Mouse (Mus musculus) heart, embryonic 14.5 days (tissue): ENCODE data around the gene Rai14. TPM values are rescaled to one million over a fixed set of nuclear protein-coding genes. Genes with fewer than 3 reads are reported as not detected.

Experiments
- ATAC-seq: fragments of 200-750 bp; cut with Nextera tagmentation; 2 replicates; pipeline ENCODE4 v1.8.0; 2017; ENCODE audit warnings: low read depth, moderate TSS enrichment; ENCODE audit not compliant: insufficient number of reproducible peaks, insufficient read depth, low FRiP score
- H3K27ac ChIP-seq, 2 experiments: fragments of 200-500 bp in 1 of 2; fragments of 300-500 bp in 1 of 2; sonication (generic) in 1 of 2; replicated peaks in 1 of 2; 2 replicates each; pipeline ENCODE4 v1.5.1; 2012 to 2014; ENCODE audit warnings: low read depth in 2 of 2, low read length in 2 of 2, control low read depth in 1 of 2, mild to moderate bottlenecking in 1 of 2, mixed read lengths in 1 of 2; ENCODE audit not compliant: control insufficient read depth in 1 of 2, insufficient read depth in 1 of 2
- H3K27me3 ChIP-seq: fragments of 300-500 bp; sonication (generic); 2 replicates; pipeline ENCODE4 v1.6.1; 2014; ENCODE audit warnings: mild to moderate bottlenecking, low read length, control low read depth; ENCODE audit not compliant: control insufficient read depth, insufficient read depth
- H3K36me3 ChIP-seq: fragments of 300-500 bp; sonication (generic); 2 replicates; pipeline ENCODE4 v1.6.1; 2014; ENCODE audit warnings: mild to moderate bottlenecking, control low read depth, low read length, mixed read lengths; ENCODE audit not compliant: control insufficient read depth, insufficient read depth
- H3K4me1 ChIP-seq, 2 experiments: fragments of 200-500 bp in 1 of 2; fragments of 300-500 bp in 1 of 2; sonication (generic) in 1 of 2; 2 replicates each; pipeline ENCODE4 v1.6.1; 2012 to 2014; ENCODE audit warnings: low read length in 2 of 2, control low read depth in 1 of 2, mixed read lengths in 1 of 2; ENCODE audit not compliant: control insufficient read depth in 2 of 2, insufficient read depth in 2 of 2
- H3K4me2 ChIP-seq: fragments of 300-500 bp; sonication (generic); 2 replicates; pipeline ENCODE4 v1.6.1; 2014; ENCODE audit warnings: mild to moderate bottlenecking, low read length
- H3K4me3 ChIP-seq, 2 experiments: fragments of 200-500 bp in 1 of 2; fragments of 300-500 bp in 1 of 2; sonication (generic) in 1 of 2; 2 replicates each; pipeline ENCODE4 v1.5.1; 2012 to 2014; ENCODE audit warnings: low read length in 2 of 2, mild to moderate bottlenecking in 2 of 2, control low read depth in 1 of 2, low read depth in 1 of 2, moderate library complexity in 1 of 2; ENCODE audit not compliant: control insufficient read depth in 1 of 2, insufficient read depth in 1 of 2
- H3K9ac ChIP-seq: fragments of 300-500 bp; sonication (generic); 2 replicates; pipeline ENCODE4 v1.6.1; 2014; ENCODE audit warnings: mild to moderate bottlenecking, low read length
- H3K9me3 ChIP-seq: fragments of 300-500 bp; sonication (generic); 2 replicates; pipeline ENCODE4 v1.6.1; 2016; ENCODE audit warnings: low read length, control low read depth; ENCODE audit not compliant: control insufficient read depth
- WGBS: fragments of 180-500 bp; shearing (Covaris S2); extraction: QIAGEN DNeasy Blood & Tissue Kit; methylation state at CpG from one replicate; pipeline ENCODE4 v1.1.7; 2014; 5-methylcytosine and 5-hydroxymethylcytosine counted together
- polyA plus RNA-seq: library from polyadenylated mRNA; unstranded; fragments of >200 nt; fragmentation: Nextera tagmentation; extraction: Ambion mirVana; gene quantifications from 2 replicates; pipeline ENCODE4 v1.2.1, GENCODE M21; 2014

The Rai14 gene
- polyA plus RNA-seq, 1 experiment from 2014 or later = 12.9 TPM

GRCm38 (mm10) chr15:10619678-10620077, 94.7 kb downstream of the Rai14 start:
- Histone ChIP-seq H3K27me3 (no peaks in the 10 kb centered on the region), H3K36me3 (no peaks in the 10 kb centered on the region), H3K4me1 (0 out of 4 replicates have a peak, but pooled peaks cover 0 to 2% of the 10 kb centered on the region in 2 experiments), H3K9me3 (peaks cover 8% of the 10 kb centered on the region), H3K9ac (no peak overlapping the region), H3K4me3 (no peak overlapping the region), H3K4me2 (no peak overlapping the region), H3K27ac (no peak overlapping the region)
- WGBS = 95% methylated on average over 3 of the region's 3 CpGs
- no peak for ATAC-seq

GRCm38 (mm10) chr15:10618276-10618675, 96.1 kb downstream of the Rai14 start:
- 77% methylated on average over 2 of the region's 2 CpGs for WGBS
- H3K4me2 ChIP-seq = no peak overlapping the region
- 0 out of 4 replicates have a peak, but pooled peaks cover 0 to 2% of the 10 kb centered on the region in 2 experiments for H3K4me1 ChIP-seq
- no peak overlapping the region for H3K9ac ChIP-seq
- no peaks in the 10 kb centered on the region for H3K27me3 ChIP-seq
- H3K27ac ChIP-seq = no peak overlapping the region
- H3K4me3 ChIP-seq = no peak overlapping the region
- H3K36me3 ChIP-seq = no peaks in the 10 kb centered on the region
- peaks cover 8% of the 10 kb centered on the region for H3K9me3 ChIP-seq
- ATAC-seq = no peak

DNA sequence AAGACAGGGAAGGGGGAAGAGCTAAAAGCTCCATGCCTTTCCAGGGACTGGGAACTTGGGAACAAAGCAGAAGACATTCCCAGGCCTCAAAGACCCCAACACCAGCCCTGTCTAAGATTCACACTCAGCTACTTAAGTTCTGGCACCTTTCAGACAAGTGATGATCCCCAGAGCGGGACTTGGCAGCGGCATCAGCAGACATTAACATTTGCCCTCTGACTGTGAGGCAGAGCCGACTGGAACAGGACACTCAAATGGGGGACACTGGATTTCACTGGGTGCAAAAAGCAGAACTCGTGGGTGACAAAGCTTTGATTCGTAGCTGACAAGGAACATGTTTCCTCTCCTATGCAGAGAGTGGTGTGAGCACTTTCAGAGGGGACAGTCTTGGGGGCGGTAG, 98.4 kb downstream of the Rai14 start:
- Histone ChIP-seq H3K27ac (no peak overlapping the region), H3K36me3 (no peaks in the 10 kb centered on the region), H3K4me2 (no peak overlapping the region), H3K9ac (no peak overlapping the region), H3K27me3 (no peaks in the 10 kb centered on the region), H3K9me3 (peaks cover 8% of the 10 kb centered on the region), H3K4me1 (0 out of 4 replicates have a peak, but pooled peaks cover 0 to 2% of the 10 kb centered on the region in 2 experiments), H3K4me3 (no peak overlapping the region)
- no peak for ATAC-seq
- WGBS = 64% methylated on average over 6 of the region's 6 CpGs

DNA sequence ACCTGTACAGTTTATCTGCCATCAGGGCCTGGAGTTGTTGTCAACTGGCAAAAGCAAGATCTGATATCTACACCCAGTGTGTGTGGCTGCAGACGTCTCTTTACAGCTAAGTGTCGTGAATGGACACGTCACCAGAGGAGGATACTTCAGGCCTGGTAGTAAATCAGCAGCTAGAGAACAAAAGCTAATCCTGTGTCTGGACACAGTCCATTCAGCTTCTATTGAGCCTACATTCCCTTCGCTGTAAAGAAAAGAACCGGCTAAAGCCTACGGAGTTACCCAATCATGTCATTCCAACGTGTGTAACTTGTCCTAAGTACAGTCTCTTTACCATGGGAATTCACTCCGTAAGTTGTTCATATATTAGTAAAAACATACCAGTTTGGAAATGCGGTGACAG, 103.4 kb downstream of the Rai14 start:
- no peak overlapping the region for H3K9ac ChIP-seq
- 75% methylated on average over 9 of the region's 9 CpGs for WGBS
- no peak overlapping the region for H3K4me2 ChIP-seq
- peaks cover 11% of the 10 kb centered on the region; the same call in 1 of the 2 replicates for H3K36me3 ChIP-seq
- no peaks in the 10 kb centered on the region for H3K4me1 ChIP-seq
- no peak for ATAC-seq
- H3K4me3 ChIP-seq = no peak overlapping the region
- no peaks in the 10 kb centered on the region for H3K9me3 ChIP-seq
- no peak overlapping the region for H3K27ac ChIP-seq
- no peaks in the 10 kb centered on the region for H3K27me3 ChIP-seq

DNA sequence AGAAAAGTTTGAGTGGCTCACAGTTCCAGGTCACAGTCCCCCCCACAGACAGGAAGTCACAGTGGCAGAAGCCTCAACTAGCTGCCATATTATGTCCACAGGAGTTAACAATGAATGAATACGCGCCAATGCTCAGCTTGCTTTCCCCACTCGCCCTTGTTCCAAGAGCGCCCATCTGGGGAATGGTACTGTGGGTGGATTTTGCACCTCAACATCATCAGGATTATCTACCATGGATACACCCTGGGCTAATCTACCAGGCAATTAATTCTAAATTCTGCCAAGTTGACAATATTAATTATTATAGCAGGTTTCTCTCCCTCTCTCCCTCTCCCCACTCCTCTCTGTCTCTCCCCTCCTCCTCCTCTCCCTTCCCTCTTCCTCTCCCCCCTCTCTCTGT, 105.3 kb downstream of the Rai14 start:
- Histone ChIP-seq H3K9ac (no peak overlapping the region), H3K36me3 (peaks cover 11% of the 10 kb centered on the region; the same call in 1 of the 2 replicates), H3K27me3 (no peaks in the 10 kb centered on the region), H3K4me3 (no peak overlapping the region), H3K9me3 (0 out of 2 replicates have a peak, but pooled peaks cover 3% of the 10 kb centered on the region), H3K27ac (no peak overlapping the region), H3K4me2 (no peak overlapping the region), H3K4me1 (no peaks in the 10 kb centered on the region)
- no peak for ATAC-seq
- WGBS = 87% methylated on average over 4 of the region's 4 CpGs

DNA sequence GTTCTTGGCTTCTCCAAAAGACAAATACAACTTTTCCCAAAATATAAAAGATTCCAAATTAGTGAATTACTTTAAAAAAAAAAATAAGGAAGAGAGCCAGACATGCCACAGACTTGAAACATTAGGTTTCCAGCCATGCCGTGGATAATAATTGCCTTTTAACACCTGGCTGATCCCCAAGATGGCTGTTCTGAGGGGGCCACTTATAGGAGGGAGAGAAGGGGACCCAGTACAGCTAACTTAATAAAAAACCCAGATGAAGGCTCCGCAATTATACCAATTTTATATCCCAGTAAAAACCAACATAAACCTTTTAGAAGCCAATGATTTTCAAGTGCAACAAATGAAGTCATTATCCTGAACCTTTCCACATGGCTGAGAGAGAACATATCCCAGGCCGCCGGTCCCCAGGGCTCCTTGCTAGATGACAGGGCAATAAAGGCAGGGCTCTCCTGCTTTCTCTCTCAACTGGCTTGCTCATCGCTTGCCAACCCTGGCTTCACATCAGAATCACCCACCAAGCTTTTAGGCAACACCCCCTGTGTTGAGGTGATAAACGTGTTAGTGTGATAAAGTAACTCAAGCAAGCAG, 105.8 kb downstream of the Rai14 start:
- H3K27me3 ChIP-seq = no peaks in the 10 kb centered on the region
- ATAC-seq = no peak
- H3K4me3 ChIP-seq = no peak overlapping the region
- no peak overlapping the region for H3K4me2 ChIP-seq
- 74% methylated on average over 6 of the region's 6 CpGs for WGBS
- peaks cover 7% of the 10 kb centered on the region for H3K9me3 ChIP-seq
- no peaks in the 10 kb centered on the region for H3K4me1 ChIP-seq
- H3K27ac ChIP-seq = no peak overlapping the region
- no peak overlapping the region for H3K9ac ChIP-seq
- H3K36me3 ChIP-seq = peaks cover 11% of the 10 kb centered on the region; the same call in 1 of the 2 replicates

DNA sequence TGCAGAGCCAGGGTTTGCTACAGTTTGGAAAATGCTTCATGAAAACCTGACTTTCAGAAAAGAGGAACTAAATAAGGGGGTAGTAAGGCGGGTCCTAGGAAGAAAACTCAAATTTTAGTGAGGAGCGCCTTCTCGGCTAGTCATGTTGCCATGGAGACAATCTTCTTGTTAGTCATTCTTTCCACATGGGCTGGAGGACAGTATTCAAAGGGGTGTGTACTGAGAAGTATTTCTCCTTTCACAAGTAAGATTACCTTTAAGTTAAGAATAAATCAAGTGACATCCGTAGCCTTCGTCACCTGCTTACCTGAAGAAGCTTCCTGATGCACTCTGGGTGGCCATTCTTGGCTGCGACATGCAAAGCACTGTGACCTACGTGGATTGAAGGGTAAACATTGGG, 115.0 kb downstream of the Rai14 start:
- H3K9me3 ChIP-seq = peaks cover 4% of the 10 kb centered on the region
- H3K27ac ChIP-seq = 0 out of 4 replicates have a peak overlapping the region, but pooled peaks of 1 of the 2 experiments have one; percentile 3
- ATAC-seq = no peak
- peaks cover 0 to 4% of the 10 kb centered on the region in 2 experiments; a peak in 1 of 4 replicates for H3K4me1 ChIP-seq
- no peaks in the 10 kb centered on the region for H3K36me3 ChIP-seq
- H3K4me2 ChIP-seq = no peak overlapping the region
- 68% methylated on average over 7 of the region's 7 CpGs for WGBS
- no peaks in the 10 kb centered on the region for H3K27me3 ChIP-seq
- H3K4me3 ChIP-seq = no peak overlapping the region
- H3K9ac ChIP-seq = no peak overlapping the region
